Comparison of ENCODE assay signal across 19 mouse cellular contexts in genomic region chr12:32829321-32830090, GRCm38 (mm10). TPM values are rescaled to one million over a fixed set of nuclear protein-coding genes. Genes with fewer than 3 reads are reported as not detected.
DNase-seq lines count a peak whose midpoint lies in the region; ATAC-seq and TF ChIP-seq lines count a peak whose summit lies in the region.
"Had no signal": no experiment of that assay in that cellular context is flagged by ENCODE, and none has a peak within 500 bp of the region (broad histone marks: within the 10 kb centered on the region; RNA-seq: fewer than 3 reads in every experiment).

No protein-coding gene starts in this region.

- H3K4me3 ChIP-seq in hindbrain, postnatal 0 days (ENCODE audit: low read length), result no peak overlapping the region
- H3K4me3 ChIP-seq in hindbrain, embryonic 16.5 days (ENCODE audit: low read length), result no peak overlapping the region
- H3K4me3 ChIP-seq: forebrain, embryonic 15.5 days; hindbrain, embryonic 13.5 days; liver, embryonic 13.5 days; midbrain, embryonic 12.5 days; myocyte had no signal

- no peak overlapping the region for H3K4me2 ChIP-seq in hindbrain, postnatal 0 days (ENCODE audit: low read depth, low read length)
- no peak overlapping the region for H3K4me2 ChIP-seq in hindbrain, embryonic 16.5 days (ENCODE audit: low read length)
- H3K4me2 ChIP-seq: forebrain, embryonic 15.5 days; hindbrain, embryonic 13.5 days; liver, embryonic 13.5 days; midbrain, embryonic 12.5 days had no signal

- H3K4me1 ChIP-seq in hindbrain, postnatal 0 days (ENCODE audit: insufficient read depth, low read length), result 0 out of 2 replicates have a peak, but pooled peaks cover 3% of the 10 kb centered on the region
- 0 out of 2 replicates have a peak, but pooled peaks cover 4% of the 10 kb centered on the region for H3K4me1 ChIP-seq in hindbrain, embryonic 16.5 days (ENCODE audit: control insufficient read depth, insufficient read depth, low read depth, low read length)
- H3K4me1 ChIP-seq: forebrain, embryonic 15.5 days had no signal

- H3K27me3 ChIP-seq in hindbrain, postnatal 0 days (ENCODE audit: insufficient read depth, low read length), result no peaks in the 10 kb centered on the region
- no peaks in the 10 kb centered on the region for H3K27me3 ChIP-seq in hindbrain, embryonic 16.5 days (replicated peaks; ENCODE audit: control insufficient read depth, insufficient read depth, low read length)
- H3K27me3 ChIP-seq: forebrain, embryonic 15.5 days; hindbrain, embryonic 13.5 days; liver, embryonic 13.5 days; midbrain, embryonic 12.5 days had no signal

- WGBS in hindbrain, postnatal 0 days, result 85% methylated on average over 9 of the region's 9 CpGs
- 89% methylated on average over 9 of the region's 9 CpGs for WGBS in hindbrain, embryonic 16.5 days

- peaks cover 13% of the 10 kb centered on the region; the same call in 1 of the 2 replicates for H3K36me3 ChIP-seq in hindbrain, postnatal 0 days (ENCODE audit: insufficient read depth, low read length)
- peaks cover 7% of the 10 kb centered on the region for H3K36me3 ChIP-seq in hindbrain, embryonic 16.5 days (ENCODE audit: control insufficient read depth, insufficient read depth, low read length)

- no peaks in the 10 kb centered on the region for H3K9me3 ChIP-seq in hindbrain, postnatal 0 days (ENCODE audit: low read length)
- no peaks in the 10 kb centered on the region for H3K9me3 ChIP-seq in hindbrain, embryonic 16.5 days (ENCODE audit: control insufficient read depth, low read length)
- H3K9me3 ChIP-seq: forebrain, embryonic 15.5 days; G1E; hindbrain, embryonic 13.5 days; liver, embryonic 13.5 days; midbrain, embryonic 12.5 days had no signal

- TF ChIP-seq CTCF in hindbrain, postnatal 0 days (IDR thresholded peaks at IDR 0.05; ENCODE audit: low read depth), result no peak

- H3K9ac ChIP-seq in hindbrain, postnatal 0 days (replicated peaks; ENCODE audit: low read length), result no peak overlapping the region
- H3K9ac ChIP-seq in hindbrain, embryonic 16.5 days (ENCODE audit: low read depth, low read length), result no peak overlapping the region
- H3K9ac ChIP-seq: forebrain, embryonic 15.5 days; hindbrain, embryonic 13.5 days; liver, embryonic 13.5 days; midbrain, embryonic 12.5 days had no signal

- DNase-seq in hindbrain, postnatal 0 days (ENCODE audit: low spot score), result peak; percentile 6
- DNase-seq in urinary bladder, adult 18-20 months (ENCODE audit: low spot score in 2 of 2), result peak; percentile 30 to 32
- no peak for DNase-seq in urinary bladder, postnatal 4 days (ENCODE audit: low spot score in 2 of 2)
- peak; percentile 60 for DNase-seq in cerebellum, adult 9-11 months
- peak; percentile 3 for DNase-seq in naive thymus-derived CD4-positive, alpha-beta T cell, adult 2 months (ENCODE audit: low read depth)
- DNase-seq in layer of hippocampus, postnatal 36 days, result no peak
- DNase-seq: adrenal gland, adult 8-10 months; left cerebral cortex, postnatal 4 days; liver, embryonic 13.5 days; lung, postnatal 36 days; spleen, adult 18-20 months; thymus, postnatal 25 days had no signal

- H3K27ac ChIP-seq in hindbrain, postnatal 0 days, result no peak overlapping the region
- no peak overlapping the region for H3K27ac ChIP-seq in hindbrain, embryonic 16.5 days (ENCODE audit: low read depth, low read length)
- H3K27ac ChIP-seq: forebrain, embryonic 15.5 days; hindbrain, embryonic 13.5 days; kidney, postnatal 0 days; liver, embryonic 13.5 days; midbrain, embryonic 12.5 days had no signal

- peak; percentile 45; the same call in 1 of the 2 replicates for ATAC-seq in hindbrain, postnatal 0 days
- ATAC-seq in hindbrain, embryonic 16.5 days, result no peak
- ATAC-seq: forebrain, embryonic 15.5 days had no signal

RNA-seq across cellular contexts. Expression of gene Nampt, which starts 10.2 kb away (rescaled TPM):
- total RNA-seq in hindbrain, postnatal 0 days (2014; rRNA removed), result 22.9 and 28.3 TPM in 2 replicates
- 27.0 and 27.5 TPM in 2 replicates for polyA plus RNA-seq in hindbrain, postnatal 0 days (2015; fragmentation: Nextera tagmentation; extraction: Ambion mirVana)
- 31.8 and 32.3 TPM in 2 replicates for polyA plus RNA-seq in hindbrain, embryonic 16.5 days (2015; fragmentation: Nextera tagmentation; extraction: Ambion mirVana)
- total RNA-seq in layer of hippocampus, postnatal 36 days (2021), result 10 to 100 TPM; 42.4 to 47.1 TPM

Comparison
In these comparisons a context has a peak if more than half of its experiments do, and no peak if none do; other contexts are left out.
1. DNase-seq: peak in hindbrain, postnatal 0 days (single experiment), urinary bladder, adult 18-20 months (2 of 2), cerebellum, adult 9-11 months (single experiment) and naive thymus-derived CD4-positive, alpha-beta T cell, adult 2 months (single experiment); none in urinary bladder, postnatal 4 days (0 of 2) and layer of hippocampus, postnatal 36 days (0 of 2).